Mouse (Mus musculus): ENCODE data around the gene Mcub. TPM values are rescaled to one million over a fixed set of nuclear protein-coding genes. Genes with fewer than 3 reads are reported as not detected.
A peak's percentile ranks its signal among the peaks of the same experiment; 100 is the strongest.

Mcub gene
- polyA plus RNA-seq, 1 experiment from 2014 or later: 2.6 TPM

GRCm38 (mm10) chr3:129904381-129905132, 65.4 kb downstream of the Mcub start:
- Histone ChIP-seq H3K4me3 (no peak overlapping the region), H3K36me3 (peaks cover 31% of the 10 kb centered on the region), H3K27ac (replicated peaks) (no peak overlapping the region), H3K9me3 (replicated peaks) (no peaks in the 10 kb centered on the region), H3K27me3 (ENCODE audit: low read depth, poor library complexity, severe bottlenecking) (0 out of 2 replicates have a peak, but pooled peaks cover 10% of the 10 kb centered on the region), H3K4me1 (peaks cover 23% of the 10 kb centered on the region)
- 87% methylated on average over 7 of the region's 7 CpGs for WGBS
- DNase-seq (ENCODE audit: low spot score): no peak

GRCm38 (mm10) chr3:129903866-129904265, 66.1 kb downstream of the Mcub start:
- Histone ChIP-seq H3K27ac (replicated peaks) (no peak overlapping the region), H3K9me3 (replicated peaks) (no peaks in the 10 kb centered on the region)
- WGBS: 87% methylated on average over 8 of the region's 8 CpGs

DNA sequence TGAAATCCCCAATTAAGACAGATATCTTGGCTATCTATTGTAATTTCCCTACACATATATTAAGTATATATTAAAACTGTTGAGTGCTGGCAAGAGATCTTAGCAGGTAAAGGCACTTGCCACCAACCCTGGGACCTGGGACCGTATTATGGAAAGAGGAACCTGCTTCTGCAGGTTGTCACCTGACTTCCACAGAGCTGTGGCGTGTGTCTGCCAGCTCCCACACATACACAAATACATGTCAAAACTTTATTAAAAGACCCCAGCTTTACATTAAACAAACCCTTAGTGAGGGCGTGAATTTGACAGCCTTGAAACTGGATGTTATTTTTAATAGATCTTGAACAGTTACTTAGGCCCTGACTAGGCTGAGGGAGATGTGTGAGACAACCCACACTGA, 66.6 kb downstream of the Mcub start:
- no peak overlapping the region for H3K4me3 ChIP-seq
- 0 out of 2 replicates have a peak, but pooled peaks cover 10% of the 10 kb centered on the region for H3K27me3 ChIP-seq (ENCODE audit: low read depth, poor library complexity, severe bottlenecking)
- peaks cover 19% of the 10 kb centered on the region; the same call in 1 of the 2 replicates for H3K36me3 ChIP-seq
- no peaks in the 10 kb centered on the region for H3K9me3 ChIP-seq (replicated peaks)
- peaks cover 23% of the 10 kb centered on the region for H3K4me1 ChIP-seq
- H3K27ac ChIP-seq (replicated peaks): no peak overlapping the region
- DNase-seq (ENCODE audit: low spot score): no peak
- 95% methylated on average over 3 of the region's 3 CpGs for WGBS

More at GRCm38 (mm10) chr3:129903866-129904265, 66.1 kb downstream of the Mcub start:
- H3K27me3 ChIP-seq (ENCODE audit: low read depth, poor library complexity, severe bottlenecking): 0 out of 2 replicates have a peak, but pooled peaks cover 10% of the 10 kb centered on the region
- no peak overlapping the region for H3K4me3 ChIP-seq
- H3K36me3 ChIP-seq: peaks cover 24% of the 10 kb centered on the region
- H3K4me1 ChIP-seq: peaks cover 23% of the 10 kb centered on the region
- DNase-seq (ENCODE audit: low spot score): no peak

DNA sequence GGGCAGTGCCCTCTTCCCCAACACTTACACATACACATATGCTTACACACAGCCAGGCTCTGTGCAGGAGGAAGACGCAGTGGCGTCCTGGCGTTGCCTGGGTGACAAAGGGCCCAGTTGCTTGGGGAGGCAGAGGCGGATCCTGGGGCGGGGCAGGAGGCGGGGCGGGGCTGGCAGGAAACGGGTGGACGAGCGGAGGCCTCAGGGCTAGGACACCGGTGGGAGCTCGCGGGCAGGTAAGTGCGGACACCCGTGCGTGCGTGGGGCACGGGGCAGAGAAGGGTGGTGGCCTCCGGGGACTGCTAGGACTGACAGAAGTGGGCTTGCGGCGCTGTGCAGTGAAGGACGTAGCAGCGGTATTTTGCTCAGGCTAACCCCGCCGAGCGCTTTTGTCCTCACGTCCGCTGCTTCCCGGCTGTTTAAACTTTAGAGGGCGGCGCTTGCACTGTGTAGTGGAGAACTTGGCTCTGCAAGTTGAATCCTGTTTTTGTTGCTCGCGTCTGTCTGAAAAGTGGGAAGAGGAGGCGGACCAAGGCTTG, 68.7 kb downstream of the Mcub start, which contains the start of gene Casp6:
Casp6 (plus strand) TSS at position 155 of the 539 bp plus-strand sequence.
- Histone ChIP-seq H3K4me1 (peaks cover 23% of the 10 kb centered on the region), H3K36me3 (0 out of 2 replicates have a peak, but pooled peaks cover 7% of the 10 kb centered on the region), H3K9me3 (replicated peaks) (no peaks in the 10 kb centered on the region), H3K4me3 (peak within 1 kb of the TSS; percentile 82), H3K27me3 (ENCODE audit: low read depth, poor library complexity, severe bottlenecking) (0 out of 2 replicates have a peak, but pooled peaks cover 10% of the 10 kb centered on the region), H3K27ac (replicated peaks) (peak within 1 kb of the TSS; percentile 88)
- DNase-seq (ENCODE audit: low spot score): peak; percentile 85
- under 1% methylated on average over 34 of the region's 34 CpGs for WGBS

DNA sequence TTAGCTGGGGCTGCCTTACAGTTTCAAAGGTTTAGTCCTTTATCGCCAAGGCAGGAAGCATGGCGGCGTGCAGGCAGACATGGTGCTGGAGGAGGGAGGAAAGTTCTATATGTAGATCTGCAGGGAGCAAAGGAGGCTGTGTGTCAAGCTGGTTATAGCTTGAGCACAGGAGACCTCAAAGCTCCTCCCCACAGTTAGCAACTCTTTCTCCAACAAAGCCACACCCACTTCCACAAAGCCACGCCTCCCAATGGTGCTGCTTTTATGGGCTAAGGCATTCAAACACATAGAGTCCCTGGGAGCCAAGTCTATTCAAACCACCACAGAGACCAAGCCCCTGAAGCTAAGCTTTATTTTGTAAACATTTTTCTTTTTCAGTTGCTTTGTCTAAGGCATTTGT, 71.1 kb downstream of the Mcub start:
- 0 out of 2 replicates have a peak, but pooled peaks cover 10% of the 10 kb centered on the region for H3K27me3 ChIP-seq (ENCODE audit: low read depth, poor library complexity, severe bottlenecking)
- no peak overlapping the region for H3K4me3 ChIP-seq
- H3K4me1 ChIP-seq: peaks cover 23% of the 10 kb centered on the region
- H3K27ac ChIP-seq (replicated peaks): no peak overlapping the region
- WGBS: 73% methylated on average over 4 of the region's 4 CpGs
- DNase-seq (ENCODE audit: low spot score): no peak
- H3K9me3 ChIP-seq (replicated peaks): no peaks in the 10 kb centered on the region
- H3K36me3 ChIP-seq: peaks cover 4% of the 10 kb centered on the region; the same call in 1 of the 2 replicates

- Histone ChIP-seq H3K27me3 (ENCODE audit: low read depth, poor library complexity, severe bottlenecking) (no peaks in the 10 kb centered on the region), H3K27ac (replicated peaks) (no peak overlapping the region), H3K4me1 (peaks cover 10% of the 10 kb centered on the region), H3K4me3 (no peak overlapping the region), H3K36me3 (peaks cover 20% of the 10 kb centered on the region), H3K9me3 (replicated peaks) (no peaks in the 10 kb centered on the region)
- no peak for DNase-seq (ENCODE audit: low spot score)
- 87% methylated on average over 6 of the region's 6 CpGs for WGBS
Observed at GRCm38 (mm10) chr3:129896591-129896990, 73.4 kb downstream of the Mcub start.

DNA sequence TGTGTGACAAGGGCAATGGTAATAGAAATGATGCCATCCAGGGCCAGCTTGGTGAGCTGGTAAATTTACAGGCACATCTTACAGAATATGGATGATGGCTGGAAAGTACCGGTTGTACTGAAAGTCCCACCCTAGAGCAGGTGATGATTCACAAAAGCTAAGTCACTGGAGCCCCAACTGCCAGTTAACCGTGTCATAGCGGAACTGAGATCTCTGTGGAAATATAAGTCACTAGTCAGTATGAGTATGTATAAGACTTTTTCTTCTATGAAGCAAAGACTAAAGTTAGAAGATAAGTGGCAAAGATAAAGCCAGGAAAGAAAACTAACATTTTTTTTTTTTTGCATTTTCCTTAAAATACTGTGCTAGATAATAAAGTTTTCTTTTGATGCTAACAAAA, 76.9 kb downstream of the Mcub start:
- Histone ChIP-seq H3K4me1 (no peaks in the 10 kb centered on the region), H3K4me3 (no peak overlapping the region), H3K36me3 (peaks cover 33% of the 10 kb centered on the region), H3K9me3 (replicated peaks) (no peaks in the 10 kb centered on the region), H3K27me3 (ENCODE audit: low read depth, poor library complexity, severe bottlenecking) (no peaks in the 10 kb centered on the region), H3K27ac (replicated peaks) (no peak overlapping the region)
- no peak for DNase-seq (ENCODE audit: low spot score)
- WGBS: 97% methylated on average over 3 of the region's 3 CpGs

- no peak overlapping the region for H3K4me3 ChIP-seq
- WGBS: 80% methylated on average over 5 of the region's 5 CpGs
- H3K9me3 ChIP-seq (replicated peaks): no peaks in the 10 kb centered on the region
- H3K4me1 ChIP-seq: no peaks in the 10 kb centered on the region
- H3K27ac ChIP-seq (replicated peaks): no peak overlapping the region
- peaks cover 33% of the 10 kb centered on the region for H3K36me3 ChIP-seq
- DNase-seq (ENCODE audit: low spot score): no peak
- no peaks in the 10 kb centered on the region for H3K27me3 ChIP-seq (ENCODE audit: low read depth, poor library complexity, severe bottlenecking)
Observed at GRCm38 (mm10) chr3:129892003-129892402, 78.0 kb downstream of the Mcub start.

DNA sequence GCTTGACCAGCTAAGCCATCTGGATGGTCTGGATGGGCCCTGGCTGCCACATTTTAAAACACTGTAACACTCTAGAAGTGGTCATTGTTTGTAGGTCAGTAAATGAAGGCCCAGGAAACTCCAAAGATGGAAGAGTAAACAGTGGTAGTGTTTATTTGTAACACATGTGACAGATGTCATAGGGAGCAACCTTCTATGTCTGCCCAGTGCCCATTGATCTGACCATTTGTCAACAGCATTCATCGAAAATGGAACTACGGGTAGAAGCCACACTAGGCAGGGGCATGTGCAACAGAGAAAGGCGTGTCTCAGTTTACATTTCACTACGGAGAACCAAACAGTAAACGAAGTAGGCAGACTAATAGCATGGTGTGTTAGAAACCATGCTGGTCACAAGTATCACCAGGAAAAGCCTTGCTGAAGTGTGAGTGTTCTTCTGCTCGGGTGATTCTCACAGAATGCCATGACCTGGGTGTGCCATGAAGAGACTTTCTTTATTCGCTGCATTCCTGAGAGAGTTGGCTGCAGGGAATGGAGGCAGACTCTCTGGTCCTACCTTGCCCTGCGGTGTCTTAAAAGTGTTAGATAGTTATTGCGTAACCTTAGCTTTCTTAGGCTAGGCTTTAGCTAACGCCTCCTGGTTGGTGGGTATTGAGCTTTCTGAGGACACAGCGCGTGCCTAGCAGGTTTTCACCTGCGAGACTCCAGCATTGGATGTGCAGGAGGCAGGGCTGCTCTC, 82.1 kb downstream of the Mcub start:
- WGBS: 90% methylated on average over 13 of the region's 13 CpGs
- peaks cover 24% of the 10 kb centered on the region for H3K36me3 ChIP-seq

DNA sequence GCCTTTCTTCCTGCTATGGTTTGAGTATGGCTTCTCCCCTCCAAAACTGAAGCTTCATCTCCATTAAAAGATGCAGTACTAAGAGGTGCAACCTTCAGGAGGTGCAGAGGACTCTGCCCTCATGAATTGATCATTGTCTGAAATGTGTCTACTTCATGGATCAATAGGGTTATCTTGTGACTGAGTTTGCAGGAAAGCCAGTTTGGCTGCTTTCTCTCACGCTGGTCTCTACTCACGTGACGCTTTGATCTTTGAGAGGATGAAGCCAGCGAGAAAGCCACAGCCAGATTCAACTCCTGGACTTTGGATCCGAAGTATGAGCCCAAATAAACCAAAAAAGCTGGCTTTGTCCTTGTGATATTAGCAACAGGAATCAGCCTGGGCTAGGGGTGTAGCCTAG, 83.6 kb downstream of the Mcub start:
- WGBS: 87% methylated on average over 5 of the region's 5 CpGs
- DNase-seq (ENCODE audit: low spot score): no peak
- H3K27me3 ChIP-seq (ENCODE audit: low read depth, poor library complexity, severe bottlenecking): no peaks in the 10 kb centered on the region
- H3K4me1 ChIP-seq: no peaks in the 10 kb centered on the region
- H3K36me3 ChIP-seq: peaks cover 13% of the 10 kb centered on the region; the same call in 1 of the 2 replicates
- no peak overlapping the region for H3K27ac ChIP-seq (replicated peaks)
- no peak overlapping the region for H3K4me3 ChIP-seq
- H3K9me3 ChIP-seq (replicated peaks): no peaks in the 10 kb centered on the region

More for the DNA sequence above, 82.1 kb downstream of the Mcub start:
- H3K27ac ChIP-seq (replicated peaks): no peak overlapping the region
- no peaks in the 10 kb centered on the region for H3K4me1 ChIP-seq
- no peak for DNase-seq (ENCODE audit: low spot score)
- no peaks in the 10 kb centered on the region for H3K9me3 ChIP-seq (replicated peaks)
- H3K27me3 ChIP-seq (ENCODE audit: low read depth, poor library complexity, severe bottlenecking): no peaks in the 10 kb centered on the region
- H3K4me3 ChIP-seq: no peak overlapping the region

GRCm38 (mm10) chr3:129885577-129885976, 84.4 kb downstream of the Mcub start:
- Histone ChIP-seq H3K27me3 (ENCODE audit: low read depth, poor library complexity, severe bottlenecking) (no peaks in the 10 kb centered on the region), H3K9me3 (replicated peaks) (no peaks in the 10 kb centered on the region), H3K36me3 (peaks cover 7% of the 10 kb centered on the region; the same call in 1 of the 2 replicates), H3K27ac (replicated peaks) (no peak overlapping the region), H3K4me1 (no peaks in the 10 kb centered on the region), H3K4me3 (no peak overlapping the region)
- 91% methylated on average over 9 of the region's 9 CpGs for WGBS
- DNase-seq (ENCODE audit: low spot score): no peak

- H3K4me3 ChIP-seq: no peak overlapping the region
- H3K27ac ChIP-seq (replicated peaks): no peak overlapping the region
- DNase-seq (ENCODE audit: low spot score): no peak
- H3K27me3 ChIP-seq (ENCODE audit: low read depth, poor library complexity, severe bottlenecking): peaks cover 6% of the 10 kb centered on the region; the same call in 1 of the 2 replicates
- 87% methylated on average over 8 of the region's 8 CpGs for WGBS
- H3K36me3 ChIP-seq: no peaks in the 10 kb centered on the region
- H3K9me3 ChIP-seq (replicated peaks): no peaks in the 10 kb centered on the region
- H3K4me1 ChIP-seq: peaks cover 16% of the 10 kb centered on the region
Observed at GRCm38 (mm10) chr3:129880925-129881593, 88.9 kb downstream of the Mcub start.

All from midbrain, embryonic 10.5 days (tissue).